Mouse (Mus musculus): Measurements from ENCODE around the gene Nbr1. TPM values are rescaled to one million over a fixed set of nuclear protein-coding genes. Genes with fewer than 3 reads are reported as not detected.
A peak's percentile ranks its signal among the peaks of the same experiment; 100 is the strongest.
"Not testable (repeated sequence)": the region's sequence is repeated elsewhere in the genome, so short reads cannot be mapped to it uniquely, and the experiment has no call there.

Nbr1 gene
- polyA plus RNA-seq, 1 experiment = 107 TPM

GRCm38 (mm10) chr11:101589989-101590624, 38.2 kb downstream of the Nbr1 start:
- TF ChIP-seq CTCF (conservative IDR thresholded peaks at IDR 0.05; ENCODE audit: insufficient read depth, insufficient read length, low read depth, low read length) (no peak), POLR2A (IDR thresholded peaks at IDR 0.05; ENCODE audit: low read depth, low read length) (no peak)
- DNase-seq = no peak

DNA sequence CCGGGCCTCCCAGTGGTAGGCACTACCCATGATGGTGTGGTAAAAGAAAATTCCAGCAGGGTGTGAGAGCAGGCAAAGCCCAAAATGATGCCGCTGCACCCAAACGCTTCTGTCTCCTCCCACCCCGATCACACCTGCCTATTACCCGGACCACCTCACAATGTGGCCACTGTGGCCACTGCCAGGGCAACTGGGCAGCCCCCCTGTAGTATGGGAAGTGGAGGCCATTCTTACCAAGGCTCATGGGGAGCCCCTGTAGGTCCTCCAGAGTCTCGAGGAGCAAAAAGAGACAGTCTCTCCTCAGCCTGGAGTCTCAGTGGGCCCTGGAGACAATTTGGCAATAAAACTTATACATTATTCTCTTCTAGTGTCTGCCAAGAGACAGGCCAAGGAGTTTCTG, 47.2 kb downstream of the Nbr1 start, which contains the start of gene Gm11634:
TSS of gene Gm11634 (minus strand) at position 101 of the 400 bp plus-strand sequence.
- WGBS = 80% methylated on average over 6 of the region's 6 CpGs
- no peak within 1 kb of the TSS for H3K27ac ChIP-seq (ENCODE audit: insufficient read depth, low read depth, low read length)
- no peaks in the 10 kb centered on the region for H3K36me3 ChIP-seq (ENCODE audit: control insufficient read depth, insufficient read depth, low read length)
- TF ChIP-seq POLR2A (IDR thresholded peaks at IDR 0.05; ENCODE audit: low read depth, low read length) (no peak), CTCF (conservative IDR thresholded peaks at IDR 0.05; ENCODE audit: insufficient read depth, insufficient read length, low read depth, low read length) (no peak)
- H3K4me3 ChIP-seq (ENCODE audit: insufficient read depth, low read depth, low read length) = no peak within 1 kb of the TSS
- DNase-seq = no peak
- H3K27me3 ChIP-seq (replicated peaks; ENCODE audit: control insufficient read depth, insufficient read depth, low read length) = no peaks in the 10 kb centered on the region
- no peaks in the 10 kb centered on the region for H3K4me1 ChIP-seq (ENCODE audit: control insufficient read depth, insufficient read depth, low read length)

More at GRCm38 (mm10) chr11:101589989-101590624, 38.2 kb downstream of the Nbr1 start:
- H3K27ac ChIP-seq (ENCODE audit: insufficient read depth, low read depth, low read length) = peak overlapping the region; percentile 59
- no peak overlapping the region for H3K4me3 ChIP-seq (ENCODE audit: insufficient read depth, low read depth, low read length)
- 65% methylated on average over 12 of the region's 12 CpGs for WGBS
- H3K4me1 ChIP-seq (ENCODE audit: control insufficient read depth, insufficient read depth, low read length) = peaks cover 22% of the 10 kb centered on the region
- peaks cover 7% of the 10 kb centered on the region; the same call in 1 of the 2 replicates for H3K36me3 ChIP-seq (ENCODE audit: control insufficient read depth, insufficient read depth, low read length)
- no peaks in the 10 kb centered on the region for H3K27me3 ChIP-seq (replicated peaks; ENCODE audit: control insufficient read depth, insufficient read depth, low read length)

- H3K27ac ChIP-seq (ENCODE audit: insufficient read depth, low read depth, low read length) = no peak overlapping the region
- no peaks in the 10 kb centered on the region for H3K4me1 ChIP-seq (ENCODE audit: control insufficient read depth, insufficient read depth, low read length)
- peak; percentile 68 for DNase-seq
- 5% methylated on average over 3 of the region's 3 CpGs for WGBS
- no peaks in the 10 kb centered on the region for H3K27me3 ChIP-seq (replicated peaks; ENCODE audit: control insufficient read depth, insufficient read depth, low read length)
- no peaks in the 10 kb centered on the region for H3K36me3 ChIP-seq (ENCODE audit: control insufficient read depth, insufficient read depth, low read length)
- no peak for TF ChIP-seq POLR2A (IDR thresholded peaks at IDR 0.05; ENCODE audit: low read depth, low read length)
- no peak for TF ChIP-seq CTCF (conservative IDR thresholded peaks at IDR 0.05; ENCODE audit: insufficient read depth, insufficient read length, low read depth, low read length)
- no peak overlapping the region for H3K4me3 ChIP-seq (ENCODE audit: insufficient read depth, low read depth, low read length)
Observed at GRCm38 (mm10) chr11:101602491-101602890, 50.5 kb downstream of the Nbr1 start.

DNA sequence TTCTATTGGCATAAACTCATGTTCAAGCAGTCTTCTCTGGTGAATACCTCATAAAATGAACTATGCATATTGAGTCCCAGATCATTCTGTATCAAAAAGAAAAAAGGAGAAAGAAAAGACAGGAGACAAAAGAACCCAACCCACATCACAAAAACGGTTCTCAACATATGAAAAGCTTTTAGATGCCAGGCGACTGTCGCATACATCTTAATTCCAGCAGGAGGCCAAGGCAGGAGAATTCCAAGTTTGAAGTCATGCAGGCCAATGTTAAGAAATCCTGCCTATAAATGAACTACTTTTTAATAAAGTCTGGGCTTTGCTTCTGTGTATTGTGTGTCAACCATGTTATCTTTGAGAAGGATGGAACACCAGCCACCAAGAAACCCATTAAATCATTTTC, 52.2 kb downstream of the Nbr1 start:
- DNase-seq = no peak
- Histone ChIP-seq H3K4me3 (ENCODE audit: insufficient read depth, low read depth, low read length) (no peak overlapping the region), H3K4me1 (ENCODE audit: control insufficient read depth, insufficient read depth, low read length) (no peaks in the 10 kb centered on the region), H3K27me3 (replicated peaks; ENCODE audit: control insufficient read depth, insufficient read depth, low read length) (no peaks in the 10 kb centered on the region), H3K36me3 (ENCODE audit: control insufficient read depth, insufficient read depth, low read length) (no peaks in the 10 kb centered on the region), H3K27ac (ENCODE audit: insufficient read depth, low read depth, low read length) (no peak overlapping the region)
- WGBS = 21% methylated on average over 3 of the region's 3 CpGs
- no peak for TF ChIP-seq CTCF (conservative IDR thresholded peaks at IDR 0.05; ENCODE audit: insufficient read depth, insufficient read length, low read depth, low read length)
- TF ChIP-seq POLR2A (IDR thresholded peaks at IDR 0.05; ENCODE audit: low read depth, low read length) = no peak

DNA sequence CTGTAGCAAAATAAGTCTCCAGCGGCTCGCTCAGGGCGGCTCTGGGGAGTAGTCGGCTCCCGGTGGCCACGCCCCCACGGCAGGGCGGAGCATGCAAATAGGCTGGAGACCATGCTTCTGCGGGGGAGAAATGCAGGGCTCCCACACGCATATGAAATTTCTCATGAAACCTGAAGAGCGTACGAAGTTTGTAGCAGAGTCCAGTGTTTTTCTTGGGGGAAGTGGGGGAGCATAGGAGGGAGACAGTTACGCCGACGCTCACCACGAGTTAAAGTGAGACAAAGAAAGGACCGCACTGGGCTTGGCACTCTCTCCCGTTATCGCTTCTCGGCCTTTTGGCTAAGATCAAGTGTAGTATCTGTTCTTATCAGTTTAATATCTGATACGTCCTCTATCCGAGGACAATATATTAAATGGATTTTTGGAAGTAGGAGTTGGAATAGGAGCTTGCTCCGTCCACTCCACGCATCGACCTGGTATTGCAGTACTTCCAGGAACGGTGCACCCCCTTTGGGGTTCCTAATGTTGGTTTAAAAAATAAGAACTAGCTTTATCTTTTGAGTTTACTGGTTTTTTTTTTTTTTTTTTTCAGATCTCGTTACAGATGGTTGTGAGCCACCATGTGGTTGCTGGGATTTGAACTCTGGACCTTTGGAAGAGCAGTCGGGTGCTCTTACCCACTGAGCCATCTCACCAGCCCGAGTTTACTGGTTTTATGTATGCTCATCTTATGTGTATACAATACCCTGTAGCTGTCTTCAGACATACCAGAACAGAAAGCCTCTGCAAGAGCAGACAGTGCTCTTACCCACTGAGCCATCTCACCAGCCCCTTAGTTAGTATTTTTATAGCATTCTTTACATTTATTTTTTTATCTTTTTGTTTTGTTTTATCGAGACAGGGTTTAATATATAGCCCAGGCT, 52.8 kb downstream of the Nbr1 start:
- WGBS = under 1% methylated on average over 30 of the region's 30 CpGs
- DNase-seq = peak; percentile 86

GRCm38 (mm10) chr11:101607134-101607533, 55.2 kb downstream of the Nbr1 start:
- not testable (repeated sequence) for H3K36me3 ChIP-seq (ENCODE audit: control insufficient read depth, insufficient read depth, low read length); H3K27ac ChIP-seq (ENCODE audit: insufficient read depth, low read depth, low read length); H3K4me3 ChIP-seq (ENCODE audit: insufficient read depth, low read depth, low read length); DNase-seq; H3K27me3 ChIP-seq (replicated peaks; ENCODE audit: control insufficient read depth, insufficient read depth, low read length); H3K4me1 ChIP-seq (ENCODE audit: control insufficient read depth, insufficient read depth, low read length)
- 85% methylated on average over 4 of the region's 4 CpGs for WGBS

More for the DNA sequence above, 52.8 kb downstream of the Nbr1 start:
- H3K36me3 ChIP-seq (ENCODE audit: control insufficient read depth, insufficient read depth, low read length); H3K4me1 ChIP-seq (ENCODE audit: control insufficient read depth, insufficient read depth, low read length); H3K27me3 ChIP-seq (replicated peaks; ENCODE audit: control insufficient read depth, insufficient read depth, low read length); H3K27ac ChIP-seq (ENCODE audit: insufficient read depth, low read depth, low read length): not testable (repeated sequence)
- peak overlapping the region; percentile 16; the same call in 1 of the 2 replicates for H3K4me3 ChIP-seq (ENCODE audit: insufficient read depth, low read depth, low read length)

DNA sequence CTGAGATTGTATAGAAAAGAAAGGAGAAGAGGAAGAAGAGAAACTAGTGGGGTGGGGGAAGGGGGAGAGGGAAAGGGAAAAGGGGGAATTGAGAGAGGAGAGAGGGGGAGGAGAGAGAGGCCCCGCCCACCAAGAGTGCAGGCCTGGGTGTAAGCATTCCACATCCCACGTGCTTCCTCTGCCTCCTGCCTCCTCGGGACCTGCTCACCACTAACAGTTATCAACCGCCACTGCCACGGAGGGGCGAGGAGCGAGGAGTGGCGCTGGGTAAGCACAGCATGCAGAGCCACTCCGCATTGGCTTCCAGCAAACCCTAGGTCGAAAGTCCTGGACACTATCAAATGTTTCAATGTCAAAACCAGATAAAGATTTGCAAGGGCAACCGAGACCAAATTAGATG, 58.5 kb downstream of the Nbr1 start:
- WGBS = 23% methylated on average over 11 of the region's 11 CpGs
- H3K4me3 ChIP-seq (ENCODE audit: insufficient read depth, low read depth, low read length) = no peak overlapping the region
- H3K27me3 ChIP-seq (replicated peaks; ENCODE audit: control insufficient read depth, insufficient read depth, low read length) = no peaks in the 10 kb centered on the region
- no peak for DNase-seq
- no peaks in the 10 kb centered on the region for H3K36me3 ChIP-seq (ENCODE audit: control insufficient read depth, insufficient read depth, low read length)
- TF ChIP-seq CTCF (conservative IDR thresholded peaks at IDR 0.05; ENCODE audit: insufficient read depth, insufficient read length, low read depth, low read length) (no peak), POLR2A (IDR thresholded peaks at IDR 0.05; ENCODE audit: low read depth, low read length) (no peak)
- no peak overlapping the region for H3K27ac ChIP-seq (ENCODE audit: insufficient read depth, low read depth, low read length)
- H3K4me1 ChIP-seq (ENCODE audit: control insufficient read depth, insufficient read depth, low read length) = no peaks in the 10 kb centered on the region

All from kidney, adult 2 months (tissue).